Mouse (Mus musculus): ENCODE results near the gene Col4a2. TPM values are rescaled to one million over a fixed set of nuclear protein-coding genes. Genes with fewer than 3 reads are reported as not detected.

Col4a2 gene
- polyA plus RNA-seq, 1 experiment from 2014 or later: 44.5 TPM

DNA sequence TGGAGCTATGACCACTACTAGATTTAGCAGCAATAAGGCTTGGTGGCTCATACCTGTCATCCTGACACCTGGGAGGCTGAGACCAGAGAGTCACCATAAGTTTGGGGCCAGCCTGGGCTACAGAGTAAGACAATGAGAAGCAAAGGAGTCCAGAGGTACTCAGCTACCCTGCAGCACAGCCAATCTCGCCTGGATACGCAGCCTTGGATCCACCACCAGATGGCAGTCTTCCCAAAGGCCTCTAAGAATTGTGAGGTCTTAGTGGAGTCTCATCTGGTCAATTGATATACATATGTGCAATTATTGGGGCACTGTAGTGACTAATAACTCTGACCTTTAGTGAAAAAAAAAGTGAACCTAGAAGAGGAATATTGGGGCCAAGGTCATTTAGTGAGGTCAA lies 107.0 kb downstream of the Col4a2 start:
- Histone ChIP-seq H3K4me3 (ENCODE audit: low read depth, low read length) (no peak overlapping the region), H3K4me2 (replicated peaks; ENCODE audit: low read depth) (no peak overlapping the region), H3K9me3 (ENCODE audit: control insufficient read depth) (no peaks in the 10 kb centered on the region), H3K27me3 (replicated peaks; ENCODE audit: control insufficient read depth, insufficient read depth, low read length) (no peaks in the 10 kb centered on the region), H3K36me3 (ENCODE audit: control insufficient read depth, insufficient read depth) (peaks cover 13% of the 10 kb centered on the region; the same call in 1 of the 2 replicates), H3K4me1 (replicated peaks; ENCODE audit: control insufficient read depth, insufficient read depth, low read length) (no peaks in the 10 kb centered on the region), H3K9ac (ENCODE audit: low read depth, low read length) (no peak overlapping the region), H3K27ac (ENCODE audit: low read depth, low read length) (no peak overlapping the region)
- TF ChIP-seq CTCF (IDR thresholded peaks at IDR 0.05; ENCODE audit: low read depth): peak; percentile 89
- 10% methylated on average over 2 of the region's 2 CpGs for WGBS
- ATAC-seq: peak; percentile 27; the same call in 1 of the 2 replicates

DNA sequence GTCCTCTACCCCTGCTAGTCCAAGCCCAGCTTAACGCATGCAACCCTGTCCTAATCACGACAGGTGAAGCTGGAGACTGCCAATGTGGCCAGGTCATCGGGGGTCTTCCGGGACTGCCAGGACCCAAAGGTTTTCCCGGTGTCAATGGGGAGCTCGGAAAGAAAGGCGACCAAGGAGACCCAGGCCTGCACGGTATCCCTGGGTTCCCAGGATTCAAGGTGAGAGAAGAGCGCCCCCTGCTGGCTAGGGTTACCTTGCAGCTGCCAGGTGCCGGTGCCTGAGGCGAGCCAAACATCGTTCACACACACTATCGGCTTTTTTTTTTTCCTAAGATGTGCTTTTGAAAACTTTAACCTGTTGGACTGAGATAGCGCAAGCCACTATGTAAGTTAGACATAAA lies 108.5 kb downstream of the Col4a2 start:
- no peak for ATAC-seq
- no peak overlapping the region for H3K4me2 ChIP-seq (replicated peaks; ENCODE audit: low read depth)
- peak; percentile 80 for TF ChIP-seq CTCF (IDR thresholded peaks at IDR 0.05; ENCODE audit: low read depth)
- no peaks in the 10 kb centered on the region for H3K27me3 ChIP-seq (replicated peaks; ENCODE audit: control insufficient read depth, insufficient read depth, low read length)
- H3K4me1 ChIP-seq (replicated peaks; ENCODE audit: control insufficient read depth, insufficient read depth, low read length): no peaks in the 10 kb centered on the region
- no peak overlapping the region for H3K9ac ChIP-seq (ENCODE audit: low read depth, low read length)
- H3K4me3 ChIP-seq (ENCODE audit: low read depth, low read length): no peak overlapping the region
- 57% methylated on average over 14 of the region's 14 CpGs for WGBS
- no peaks in the 10 kb centered on the region for H3K9me3 ChIP-seq (ENCODE audit: control insufficient read depth)
- H3K27ac ChIP-seq (ENCODE audit: low read depth, low read length): no peak overlapping the region
- H3K36me3 ChIP-seq (ENCODE audit: control insufficient read depth, insufficient read depth): peaks cover 19% of the 10 kb centered on the region; the same call in 1 of the 2 replicates

DNA sequence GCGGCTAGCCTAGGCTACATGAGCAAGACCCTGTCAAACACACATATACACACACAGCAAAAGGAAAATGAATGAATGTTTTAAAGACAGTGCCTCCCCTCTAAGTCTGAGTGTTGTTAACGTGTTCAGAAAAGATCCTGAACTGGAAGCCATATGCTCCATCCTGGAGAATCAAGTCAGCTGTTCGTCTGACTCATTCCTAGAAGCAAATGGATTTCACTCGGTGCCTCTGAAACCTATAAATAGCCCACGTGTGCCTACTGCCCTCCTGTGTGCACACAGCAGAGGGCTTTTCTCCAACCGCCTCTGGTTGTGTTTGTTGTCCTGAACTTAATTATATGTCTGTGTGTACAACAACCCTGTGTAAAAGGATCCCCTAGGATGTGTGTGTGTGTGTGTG lies 109.4 kb downstream of the Col4a2 start:
- no peak overlapping the region for H3K4me2 ChIP-seq (replicated peaks; ENCODE audit: low read depth)
- peaks cover 19% of the 10 kb centered on the region; the same call in 1 of the 2 replicates for H3K36me3 ChIP-seq (ENCODE audit: control insufficient read depth, insufficient read depth)
- H3K9ac ChIP-seq (ENCODE audit: low read depth, low read length): no peak overlapping the region
- H3K4me3 ChIP-seq (ENCODE audit: low read depth, low read length): no peak overlapping the region
- no peak overlapping the region for H3K27ac ChIP-seq (ENCODE audit: low read depth, low read length)
- no peaks in the 10 kb centered on the region for H3K27me3 ChIP-seq (replicated peaks; ENCODE audit: control insufficient read depth, insufficient read depth, low read length)
- WGBS: 74% methylated on average over 6 of the region's 6 CpGs
- no peak for TF ChIP-seq CTCF (IDR thresholded peaks at IDR 0.05; ENCODE audit: low read depth)
- no peak for ATAC-seq
- H3K4me1 ChIP-seq (replicated peaks; ENCODE audit: control insufficient read depth, insufficient read depth, low read length): no peaks in the 10 kb centered on the region
- H3K9me3 ChIP-seq (ENCODE audit: control insufficient read depth): no peaks in the 10 kb centered on the region

- H3K4me3 ChIP-seq (ENCODE audit: low read depth, low read length): no peak overlapping the region
- no peak overlapping the region for H3K9ac ChIP-seq (ENCODE audit: low read depth, low read length)
- H3K9me3 ChIP-seq (ENCODE audit: control insufficient read depth): no peaks in the 10 kb centered on the region
- WGBS: 72% methylated on average over 7 of the region's 7 CpGs
- H3K4me2 ChIP-seq (replicated peaks; ENCODE audit: low read depth): no peak overlapping the region
- no peaks in the 10 kb centered on the region for H3K27me3 ChIP-seq (replicated peaks; ENCODE audit: control insufficient read depth, insufficient read depth, low read length)
- peak; percentile 73 for TF ChIP-seq CTCF (IDR thresholded peaks at IDR 0.05; ENCODE audit: low read depth)
- H3K4me1 ChIP-seq (replicated peaks; ENCODE audit: control insufficient read depth, insufficient read depth, low read length): no peaks in the 10 kb centered on the region
- no peak overlapping the region for H3K27ac ChIP-seq (ENCODE audit: low read depth, low read length)
- ATAC-seq: no peak
- H3K36me3 ChIP-seq (ENCODE audit: control insufficient read depth, insufficient read depth): peaks cover 23% of the 10 kb centered on the region; the same call in 1 of the 2 replicates
Observed at GRCm38 (mm10) chr8:11423091-11423490, 110.5 kb downstream of the Col4a2 start.

DNA sequence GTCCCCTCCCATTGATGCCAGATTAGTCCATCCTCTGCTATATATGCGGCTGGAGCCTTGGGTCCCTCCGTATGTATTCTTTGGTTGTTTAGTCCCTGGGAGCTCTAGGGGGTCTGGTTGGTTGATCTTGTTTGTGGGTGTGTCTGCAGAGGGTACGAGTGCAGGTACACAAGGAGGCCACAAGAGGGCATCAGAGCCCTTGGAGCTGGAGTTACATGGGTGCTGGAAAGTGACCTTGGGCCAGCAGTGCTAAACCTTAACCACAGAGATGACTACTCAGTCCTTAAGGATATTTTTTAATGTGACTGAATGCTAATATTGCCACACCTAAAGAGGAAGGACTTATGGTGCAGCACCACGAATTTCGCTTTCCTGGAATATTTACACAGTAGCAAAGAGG lies 118.1 kb downstream of the Col4a2 start:
- WGBS: 70% methylated on average over 5 of the region's 5 CpGs
- Histone ChIP-seq H3K36me3 (ENCODE audit: control insufficient read depth, insufficient read depth) (peaks cover 38% of the 10 kb centered on the region; the same call in 1 of the 2 replicates), H3K9me3 (ENCODE audit: control insufficient read depth) (no peaks in the 10 kb centered on the region), H3K27ac (ENCODE audit: low read depth, low read length) (no peak overlapping the region), H3K9ac (ENCODE audit: low read depth, low read length) (no peak overlapping the region), H3K4me3 (ENCODE audit: low read depth, low read length) (no peak overlapping the region), H3K4me2 (replicated peaks; ENCODE audit: low read depth) (no peak overlapping the region), H3K4me1 (replicated peaks; ENCODE audit: control insufficient read depth, insufficient read depth, low read length) (no peaks in the 10 kb centered on the region), H3K27me3 (replicated peaks; ENCODE audit: control insufficient read depth, insufficient read depth, low read length) (no peaks in the 10 kb centered on the region)
- ATAC-seq: no peak
- peak; percentile 81 for TF ChIP-seq CTCF (IDR thresholded peaks at IDR 0.05; ENCODE audit: low read depth)

DNA sequence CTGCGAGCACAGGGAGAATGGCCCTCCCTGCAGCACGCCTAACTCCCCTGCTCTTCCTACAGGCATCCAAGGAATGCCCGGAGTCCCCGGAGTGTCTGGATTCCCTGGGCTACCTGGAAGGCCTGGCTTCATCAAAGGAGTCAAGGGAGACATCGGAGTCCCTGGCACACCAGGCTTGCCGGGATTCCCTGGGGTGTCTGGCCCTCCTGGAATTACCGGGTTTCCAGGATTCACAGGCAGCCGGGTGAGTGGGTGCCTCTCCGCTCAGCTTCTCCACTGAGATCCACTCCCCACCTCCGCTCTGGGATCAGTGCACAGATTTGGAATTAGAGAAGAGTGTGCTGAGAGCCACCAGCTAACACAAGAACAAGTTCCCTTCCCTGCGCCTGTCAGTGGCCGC lies 125.3 kb downstream of the Col4a2 start:
- Histone ChIP-seq H3K9ac (ENCODE audit: low read depth, low read length) (no peak overlapping the region), H3K9me3 (ENCODE audit: control insufficient read depth) (no peaks in the 10 kb centered on the region), H3K27ac (ENCODE audit: low read depth, low read length) (no peak overlapping the region), H3K4me1 (replicated peaks; ENCODE audit: control insufficient read depth, insufficient read depth, low read length) (no peaks in the 10 kb centered on the region), H3K36me3 (ENCODE audit: control insufficient read depth, insufficient read depth) (peaks cover 51% of the 10 kb centered on the region; the same call in 1 of the 2 replicates), H3K27me3 (replicated peaks; ENCODE audit: control insufficient read depth, insufficient read depth, low read length) (no peaks in the 10 kb centered on the region), H3K4me2 (replicated peaks; ENCODE audit: low read depth) (no peak overlapping the region), H3K4me3 (ENCODE audit: low read depth, low read length) (no peak overlapping the region)
- ATAC-seq: no peak
- no peak for TF ChIP-seq CTCF (IDR thresholded peaks at IDR 0.05; ENCODE audit: low read depth)
- 66% methylated on average over 12 of the region's 12 CpGs for WGBS

GRCm38 (mm10) chr8:11441291-11441690 lies 128.7 kb downstream of the Col4a2 start:
- Histone ChIP-seq H3K4me1 (replicated peaks; ENCODE audit: control insufficient read depth, insufficient read depth, low read length) (no peaks in the 10 kb centered on the region), H3K27me3 (replicated peaks; ENCODE audit: control insufficient read depth, insufficient read depth, low read length) (no peaks in the 10 kb centered on the region), H3K9me3 (ENCODE audit: control insufficient read depth) (no peaks in the 10 kb centered on the region), H3K4me3 (ENCODE audit: low read depth, low read length) (no peak overlapping the region), H3K36me3 (ENCODE audit: control insufficient read depth, insufficient read depth) (peaks cover 60% of the 10 kb centered on the region; the same call in 1 of the 2 replicates), H3K9ac (ENCODE audit: low read depth, low read length) (no peak overlapping the region), H3K27ac (ENCODE audit: low read depth, low read length) (no peak overlapping the region), H3K4me2 (replicated peaks; ENCODE audit: low read depth) (no peak overlapping the region)
- no peak for TF ChIP-seq CTCF (IDR thresholded peaks at IDR 0.05; ENCODE audit: low read depth)
- 94% methylated on average over 6 of the region's 6 CpGs for WGBS
- ATAC-seq: no peak
